Mouse (Mus musculus) CH12.LX (cell line): ENCODE measurements around the gene Rab39b. TPM values are rescaled to one million over a fixed set of nuclear protein-coding genes. Genes with fewer than 3 reads are reported as not detected.

ENCODE experiments used
- DNase-seq: peaks from one replicate; pipeline ENCODE4 v3.0.0-alpha.2; 2013; ENCODE audit errors: extremely low read depth
- H3K27ac ChIP-seq: 2 replicates; pipeline ENCODE4 v1.5.1; 2012; ENCODE audit warnings: low read depth, mild to moderate bottlenecking, control low read depth, moderate library complexity; ENCODE audit not compliant: insufficient read depth
- H3K27me3 ChIP-seq: replicated peaks from 2 replicates; pipeline ENCODE3; 2012; ENCODE audit warnings: inconsistent platforms
- H3K36me3 ChIP-seq, 2 experiments: replicated peaks in 1 of 2; 2 replicates each; pipeline versions ENCODE3 to v1.6.1; 2012; ENCODE audit warnings: inconsistent platforms in 1 of 2, low read length in 1 of 2, mild to moderate bottlenecking in 1 of 2, mixed read lengths in 1 of 2, moderate library complexity in 1 of 2; ENCODE audit not compliant: control insufficient read depth in 1 of 2, insufficient read depth in 1 of 2
- H3K4me1 ChIP-seq, 2 experiments: 2 replicates each; pipeline ENCODE4 v1.6.1; 2012; ENCODE audit warnings: inconsistent platforms in 1 of 2, moderate library complexity in 1 of 2; ENCODE audit not compliant: insufficient read depth in 2 of 2, control insufficient read depth in 1 of 2
- H3K4me2 ChIP-seq: 2 replicates; pipeline ENCODE4 v1.6.1; 2012; ENCODE audit warnings: low read depth, mild to moderate bottlenecking, control low read depth; ENCODE audit not compliant: poor library complexity, insufficient read depth, severe bottlenecking
- H3K4me3 ChIP-seq, 3 experiments: fragments of 150-350 bp in 1 of 3; sonication (generic) in 1 of 3; replicated peaks in 1 of 3; 2 replicates each; pipeline versions ENCODE3 to v1.5.1; 2011 to 2012; ENCODE audit warnings: low read depth in 2 of 3, low read length in 2 of 3, mild to moderate bottlenecking in 2 of 3, moderate library complexity in 2 of 3, control low read depth in 1 of 3, improper control_type of control experiment in 1 of 3, inconsistent platforms in 1 of 3, mixed read lengths in 1 of 3; ENCODE audit not compliant: poor library complexity in 1 of 3
- H3K79me2 ChIP-seq: replicated peaks from 2 replicates; pipeline ENCODE4 v1.6.1; 2012; ENCODE audit warnings: mild to moderate bottlenecking, moderate library complexity; ENCODE audit not compliant: control insufficient read depth, poor library complexity, insufficient read depth, severe bottlenecking; ENCODE audit errors: extremely low read depth
- H3K9ac ChIP-seq: 2 replicates; pipeline ENCODE4 v1.6.1; 2012; ENCODE audit warnings: low read depth, mild to moderate bottlenecking, control low read depth, moderate library complexity; ENCODE audit not compliant: insufficient read depth
- H3K9me3 ChIP-seq: replicated peaks from 2 replicates; pipeline ENCODE3; 2012; ENCODE audit warnings: low read length, inconsistent platforms, mixed read lengths
- CHD1 ChIP-seq: IDR thresholded peaks from 2 replicates; pipeline ENCODE4 v1.6.1; 2012; ENCODE audit warnings: low read depth, low read length, improper control_type of control experiment, inconsistent platforms
- CTCF ChIP-seq, 2 experiments: IDR thresholded peaks in 1 of 2; conservative IDR thresholded peaks in 1 of 2; 2 replicates each; pipeline ENCODE4 v1.5.1; 2011 to 2012; ENCODE audit warnings: low read depth in 2 of 2, low read length in 2 of 2, improper control_type of control experiment in 1 of 2, inconsistent platforms in 1 of 2, mild to moderate bottlenecking in 1 of 2, moderate library complexity in 1 of 2
- ETS1 ChIP-seq: conservative IDR thresholded peaks from 2 replicates; pipeline ENCODE4 v1.6.1; 2012; ENCODE audit warnings: low read depth, mild to moderate bottlenecking, inconsistent platforms, low read length, improper control_type of control experiment, moderate library complexity
- HCFC1 ChIP-seq: IDR thresholded peaks from 2 replicates; pipeline ENCODE4 v1.6.1; 2012; ENCODE audit warnings: low read depth, mild to moderate bottlenecking, inconsistent platforms, low read length, improper control_type of control experiment
- MAFK ChIP-seq: IDR thresholded peaks from 2 replicates; pipeline ENCODE4 v1.6.1; 2011; ENCODE audit warnings: low read length, improper control_type of control experiment; ENCODE audit not compliant: insufficient replicate concordance
- MAZ ChIP-seq: IDR thresholded peaks from 2 replicates; pipeline ENCODE4 v1.6.1; 2012; ENCODE audit warnings: low read depth, mild to moderate bottlenecking, inconsistent platforms, low read length, improper control_type of control experiment, moderate library complexity
- MEF2A ChIP-seq: IDR thresholded peaks from 2 replicates; pipeline ENCODE4 v1.6.1; 2014; ENCODE audit warnings: low read depth, mild to moderate bottlenecking, inconsistent platforms, low read length, improper control_type of control experiment, borderline replicate concordance
- MXI1 ChIP-seq: IDR thresholded peaks from 2 replicates; pipeline ENCODE4 v1.6.1; 2011; ENCODE audit warnings: mild to moderate bottlenecking, low read depth, low read length, improper control_type of control experiment
- NELFE ChIP-seq: IDR thresholded peaks from 2 replicates; pipeline ENCODE4 v1.6.1; 2011; ENCODE audit warnings: low read depth, low read length, improper control_type of control experiment
- RCOR1 ChIP-seq: conservative IDR thresholded peaks from 2 replicates; pipeline ENCODE4 v1.6.1; 2012; ENCODE audit warnings: low read depth, mild to moderate bottlenecking, inconsistent platforms, low read length, improper control_type of control experiment
- TBP ChIP-seq: conservative IDR thresholded peaks from 2 replicates; pipeline ENCODE4 v1.6.1; 2011; ENCODE audit warnings: low read depth, low read length, improper control_type of control experiment
- UBTF ChIP-seq: IDR thresholded peaks from 2 replicates; pipeline ENCODE4 v1.6.1; 2012; ENCODE audit warnings: low read depth, mild to moderate bottlenecking, inconsistent platforms, low read length, improper control_type of control experiment, moderate library complexity
- ZC3H11A ChIP-seq: IDR thresholded peaks from 2 replicates; pipeline ENCODE4 v1.6.1; 2012; ENCODE audit warnings: low read depth, mild to moderate bottlenecking, inconsistent platforms, low read length, improper control_type of control experiment
- ZMIZ1 ChIP-seq: IDR thresholded peaks from 2 replicates; pipeline ENCODE4 v1.6.1; 2012; ENCODE audit warnings: low read depth, mild to moderate bottlenecking, inconsistent platforms, low read length, improper control_type of control experiment
- dilution Hi-C: fragments of 300-500 bp; cut with MboI; formaldehyde crosslinking; loops from 2 replicates; pipeline ENCODE4 v1.14.3; 2020; ENCODE audit warnings: low sequenced_read_pairs; ENCODE audit not compliant: extremely low pct_unique_long_range_greater_than_20kb, extremely low pct_ligation_motif_present
- in situ Hi-C: fragments of 300-500 bp; cut with MboI; formaldehyde crosslinking; loops from 3 replicates; pipeline ENCODE4 v1.14.3; 2019; ENCODE audit warnings: low sequenced_read_pairs, low pct_ligation_motif_present, low pct_unique_long_range_greater_than_20kb, mixed read lengths
- polyA plus RNA-seq: library from polyadenylated mRNA; unstranded; fragments of >175 nt; gene quantifications from 2 replicates; pipeline ENCODE4 v1.2.1, GENCODE M21; 2012; ENCODE audit warnings: low read depth; ENCODE audit not compliant: insufficient read length
- total RNA-seq, 2 experiments: library from RNA; depleted of rRNA; stranded (reverse); fragments of 300-350 nt in 1 of 2; fragments of >200 nt in 1 of 2; gene quantifications; 2 replicates each; pipeline ENCODE4 v1.2.3; 2012 to 2014

The Rab39b gene
- not detected in 2 replicates for total RNA-seq (2012; rRNA removed)
- total RNA-seq (2014; rRNA removed) = not detected in 2 replicates
- polyA plus RNA-seq = not detected in 2 replicates

DNA sequence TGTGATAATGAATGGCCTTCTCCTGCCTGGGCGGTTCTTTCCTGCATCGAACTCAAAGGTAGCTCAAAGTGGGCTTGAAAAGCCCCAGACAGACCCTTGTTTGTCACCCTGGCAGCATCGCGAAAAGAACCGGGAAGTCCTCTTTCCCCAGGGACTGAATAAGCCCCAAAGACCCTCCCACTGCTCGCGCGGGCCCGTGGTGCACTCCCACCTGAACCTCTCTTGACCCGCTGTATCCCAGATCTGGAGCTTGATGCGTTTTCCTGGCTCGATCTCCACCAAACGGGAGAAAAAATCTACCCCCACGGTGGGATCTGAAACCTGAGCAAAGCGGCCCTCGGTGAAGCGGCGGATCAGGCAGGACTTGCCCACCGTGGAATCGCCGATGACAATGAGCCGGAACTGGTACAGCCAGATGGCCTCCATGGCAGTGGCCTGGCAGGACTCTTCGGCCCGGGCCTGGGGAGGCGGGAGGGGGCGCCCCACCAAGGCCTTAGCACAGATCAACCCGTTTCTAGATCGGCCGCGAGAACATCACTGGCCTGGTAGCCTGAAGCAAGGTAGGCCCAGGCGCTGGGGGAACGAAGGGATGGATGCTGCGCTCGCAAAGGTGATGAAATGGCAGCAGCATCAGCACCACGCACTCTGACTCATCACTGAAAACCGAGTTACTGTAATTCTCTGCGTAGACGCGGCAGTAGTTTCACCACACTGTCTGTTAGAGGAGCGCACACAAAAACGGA lies at the start of gene Rab39b:
Gene Rab39b (minus strand): TSS at position 650 of the 743 bp plus-strand sequence.
- dilution Hi-C loops (no loop called here), in situ Hi-C loops (no loop called here)
- no peaks in the 10 kb centered on the region for H3K27me3 ChIP-seq
- H3K4me3 ChIP-seq = no peak within 1 kb of the TSS
- H3K9ac ChIP-seq = no peak within 1 kb of the TSS
- TF ChIP-seq MXI1 (no peak), MEF2A (no peak), TBP (no peak), ZC3H11A (no peak), NELFE (no peak), ETS1 (no peak), MAZ (no peak), CTCF (conservative IDR thresholded peaks at IDR 0.05 in 1 of 2, IDR thresholded peaks at IDR 0.05 in 1 of 2; ENCODE audit: low read depth in 2 of 2, low read length in 2 of 2) (no peak), UBTF (no peak), CHD1 (no peak), ZMIZ1 (no peak), MAFK (no peak)
- TF ChIP-seq, all 38 proteins: peak for 0
- DNase-seq = no peak
- Histone ChIP-seq H3K79me2 (no peaks in the 10 kb centered on the region), H3K4me1 (no peaks in the 10 kb centered on the region), H3K4me2 (no peak within 1 kb of the TSS), H3K9me3 (no peaks in the 10 kb centered on the region), H3K36me3 (no peaks in the 10 kb centered on the region), H3K27ac (no peak within 1 kb of the TSS)

- Histone ChIP-seq H3K27me3 (no peaks in the 10 kb centered on the region), H3K4me1 (no peaks in the 10 kb centered on the region), H3K79me2 (no peaks in the 10 kb centered on the region), H3K9ac (no peak overlapping the region), H3K4me3 (no peak overlapping the region), H3K36me3 (no peaks in the 10 kb centered on the region), H3K4me2 (no peak overlapping the region), H3K9me3 (no peaks in the 10 kb centered on the region), H3K27ac (no peak overlapping the region)
- TF ChIP-seq HCFC1 (no peak), RCOR1 (no peak)
- DNase-seq = no peak
- in situ Hi-C loops = no loop called here
- dilution Hi-C loops = no loop called here
These were observed 508 bp upstream of the Rab39b start for GRCm38 (mm10) chrX:75578539-75578938.

Other genes with a start within 250 kb of the Rab39b start
- 13.3 and 14.5 TPM in 2 replicates for gene Fundc2, start 195.8 kb downstream of the Rab39b start, total RNA-seq (2012; rRNA removed)
- gene Fundc2, start 195.8 kb downstream of the Rab39b start, total RNA-seq (2014; rRNA removed) = 27.4 and 30.0 TPM in 2 replicates
- gene Fundc2, start 195.8 kb downstream of the Rab39b start, polyA plus RNA-seq = 42.9 and 45.9 TPM in 2 replicates
- gene F8, start 195.6 kb downstream of the Rab39b start, total RNA-seq (2012; rRNA removed) = 1.6 and 2.8 TPM in 2 replicates
- gene F8, start 195.6 kb downstream of the Rab39b start, total RNA-seq (2014; rRNA removed) = 2.6 and 4.1 TPM in 2 replicates
- 0.76 and 1.2 TPM in 2 replicates for gene F8, start 195.6 kb downstream of the Rab39b start, polyA plus RNA-seq
- 4.5 and 5.4 TPM in 2 replicates for gene Cmc4, start 161.6 kb downstream of the Rab39b start, total RNA-seq (2012; rRNA removed)
- 11.2 and 11.9 TPM in 2 replicates for gene Cmc4, start 161.6 kb downstream of the Rab39b start, total RNA-seq (2014; rRNA removed)
- gene Cmc4, start 161.6 kb downstream of the Rab39b start, polyA plus RNA-seq = 8.2 and 8.8 TPM in 2 replicates
- 4.5 and 4.6 TPM in 2 replicates for gene Mtcp1, start 161.6 kb downstream of the Rab39b start, total RNA-seq (2012; rRNA removed)
- 6.7 and 8.8 TPM in 2 replicates for gene Mtcp1, start 161.6 kb downstream of the Rab39b start, total RNA-seq (2014; rRNA removed)
- 7.3 and 7.4 TPM in 2 replicates for gene Mtcp1, start 161.6 kb downstream of the Rab39b start, polyA plus RNA-seq
- 22.9 and 26.0 TPM in 2 replicates for gene Brcc3, start 161.6 kb downstream of the Rab39b start, total RNA-seq (2012; rRNA removed)
- gene Brcc3, start 161.6 kb downstream of the Rab39b start, total RNA-seq (2014; rRNA removed) = 45.5 and 45.9 TPM in 2 replicates
- gene Brcc3, start 161.6 kb downstream of the Rab39b start, polyA plus RNA-seq = 68.0 and 68.2 TPM in 2 replicates
- 61.9 and 74.5 TPM in 2 replicates for gene Vbp1, start 63.9 kb downstream of the Rab39b start, total RNA-seq (2012; rRNA removed)
- 244 and 293 TPM in 2 replicates for gene Vbp1, start 63.9 kb downstream of the Rab39b start, total RNA-seq (2014; rRNA removed)
- 94.9 and 101 TPM in 2 replicates for gene Vbp1, start 63.9 kb downstream of the Rab39b start, polyA plus RNA-seq